Mouse (Mus musculus) adrenal gland, postnatal 14 days (tissue): ENCODE data around the gene Il2rg. TPM values are rescaled to one million over a fixed set of nuclear protein-coding genes. Genes with fewer than 3 reads are reported as not detected.

ENCODE experiments used
- DNase-seq: peaks from one replicate; pipeline ENCODE4 v3.0.0; 2021; ENCODE audit warnings: mixed read lengths
- total RNA-seq: library from RNA; stranded (reverse); gene quantifications from 2 replicates; pipeline ENCODE4 v1.2.3, GENCODE M21; 2021

Il2rg gene
- total RNA-seq, 1 experiment from 2014 or later, result 11.7 TPM

GRCm38 (mm10) chrX:101263892-101264291 is 4.2 kb downstream of the Il2rg start, which contains the start of gene Gm614:
TSS of gene Gm614 (minus strand) at chrX:101263992.
- DNase-seq, result no peak

GRCm38 (mm10) chrX:101260441-101261325 is 7.4 kb downstream of the Il2rg start:
- DNase-seq, result no peak

- peak; percentile 43 for DNase-seq
These were observed 11.5 kb downstream of the Il2rg start for GRCm38 (mm10) chrX:101256603-101257002.

DNA sequence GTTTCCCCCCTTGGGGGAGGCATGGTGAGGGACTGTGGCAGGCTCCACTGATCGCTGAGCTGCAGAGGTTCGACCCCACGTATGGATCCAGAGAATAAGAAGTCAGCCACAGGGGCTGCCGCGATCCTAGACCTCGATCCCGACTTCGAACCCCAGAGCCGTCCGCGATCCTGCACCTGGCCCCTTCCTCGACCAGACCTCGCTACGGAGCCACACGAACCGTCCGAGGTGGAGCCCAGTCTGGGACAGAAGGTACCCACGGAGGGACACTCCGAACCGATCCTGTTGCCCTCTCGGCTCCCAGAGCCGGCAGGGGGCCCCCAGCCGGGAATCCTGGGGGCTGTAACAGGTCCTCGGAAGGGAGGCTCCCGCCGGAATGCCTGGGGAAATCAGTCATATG is 13.3 kb downstream of the Il2rg start:
- peak; percentile 23 for DNase-seq

DNA sequence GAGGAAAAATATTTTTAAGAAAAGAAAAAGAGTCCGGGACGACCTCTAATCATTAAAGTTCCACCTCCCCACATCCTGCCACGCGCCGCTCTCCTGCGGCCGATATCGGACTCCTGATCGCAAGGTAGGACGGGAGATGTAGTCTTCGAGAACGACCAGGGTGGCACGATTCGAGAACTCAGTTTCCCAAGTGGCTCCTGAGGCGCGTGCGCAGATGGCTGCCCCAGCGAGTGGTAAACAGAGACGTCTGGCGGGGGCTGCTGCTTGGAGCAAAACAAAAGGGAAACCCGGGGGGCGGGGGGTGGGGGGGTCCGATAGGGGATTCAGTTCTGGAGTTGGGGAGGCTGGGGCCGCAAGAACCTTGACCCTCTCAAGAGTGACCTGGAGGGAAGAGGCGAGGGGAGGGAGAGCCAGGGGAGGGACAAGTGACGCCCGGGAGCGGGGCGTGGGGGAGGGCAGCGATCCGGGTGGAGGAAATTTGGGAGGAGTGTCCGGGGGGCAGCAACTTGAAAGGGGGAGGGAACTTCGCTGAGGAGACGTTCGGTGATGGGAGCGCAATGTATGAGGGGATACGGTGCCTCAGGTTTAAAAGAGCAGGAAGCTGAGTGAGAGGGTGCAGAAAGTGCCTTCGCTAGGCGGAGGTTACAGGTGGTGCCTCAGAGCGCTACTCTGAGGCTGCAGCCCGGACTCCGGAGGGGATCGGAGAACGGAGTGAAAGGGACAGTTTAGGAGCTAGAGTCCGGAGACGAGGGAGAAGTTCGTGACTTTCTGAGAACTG is 13.9 kb downstream of the Il2rg start, which contains the start of gene Foxo4:
TSS of gene Foxo4 (plus strand) at position 577 of the 778 bp plus-strand sequence.
- peak; percentile 91 for DNase-seq

DNA sequence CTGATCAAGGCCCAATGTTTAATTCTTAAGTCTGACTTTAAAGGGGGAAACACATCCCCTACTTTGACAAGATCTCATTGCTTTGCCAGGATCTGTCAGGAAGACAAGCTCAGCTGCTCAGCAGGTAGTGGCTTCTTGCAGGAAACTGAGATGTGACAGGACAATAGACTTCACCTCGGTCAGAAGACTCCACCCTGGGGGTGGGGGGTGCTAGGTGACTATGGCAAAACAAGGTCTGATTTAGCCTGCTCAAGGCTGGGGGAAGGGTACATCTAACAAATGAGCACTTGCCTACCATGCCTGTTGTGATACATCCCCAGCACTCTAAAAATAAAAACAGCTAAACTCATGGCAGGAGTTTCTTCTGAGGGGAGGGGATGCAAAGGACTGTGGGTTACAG is 23.0 kb downstream of the Il2rg start:
- DNase-seq, result no peak

DNA sequence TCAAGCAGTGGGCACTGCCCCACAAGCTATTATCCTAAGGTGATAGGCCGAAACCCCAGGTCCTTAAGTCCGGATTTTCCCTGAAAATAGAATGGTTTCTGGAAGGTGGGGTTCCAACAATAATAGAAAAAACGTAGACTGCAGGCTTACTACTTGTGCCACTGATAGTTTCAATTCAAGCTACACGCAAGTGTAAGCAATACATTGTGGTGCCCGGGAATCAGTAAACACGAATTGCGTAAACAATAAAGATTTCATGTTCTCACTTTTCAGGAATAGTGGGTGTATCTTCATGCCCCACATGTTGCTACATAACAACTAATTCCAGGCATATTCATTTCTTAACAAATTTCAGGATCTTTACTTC is 45.3 kb downstream of the Il2rg start:
- DNase-seq, result no peak

- peak; percentile 88 for DNase-seq
These were observed 45.9 kb downstream of the Il2rg start, which contains the start of gene Snx12 for GRCm38 (mm10) chrX:101221834-101222795. TSS of gene Snx12 (minus strand) at chrX:101222563.

Other genes with a start within 250 kb of the Il2rg start
- not detected in 2 replicates for gene Tex11, start 208.6 kb downstream of the Il2rg start, total RNA-seq
- 0.48 and 0.64 TPM in 2 replicates for gene Slc7a3, start 182.2 kb downstream of the Il2rg start, total RNA-seq
- gene Snx12, start 45.7 kb downstream of the Il2rg start, total RNA-seq, result 41.6 and 44.9 TPM in 2 replicates
- gene Foxo4, start 13.7 kb downstream of the Il2rg start, total RNA-seq, result 36.0 and 39.1 TPM in 2 replicates
- 1.1 TPM in 1 of 2 replicates, not detected in the other for gene Gm614, start 4.3 kb downstream of the Il2rg start, total RNA-seq
- not detected in 2 replicates for gene Gm20489, start 768 bp upstream of the Il2rg start, total RNA-seq
- 41.4 and 56.3 TPM in 2 replicates for gene Med12, start 5.8 kb upstream of the Il2rg start, total RNA-seq
- gene Nlgn3, start 30.9 kb upstream of the Il2rg start, total RNA-seq, result 10.6 and 15.0 TPM in 2 replicates
- gene Gjb1, start 108.1 kb upstream of the Il2rg start, total RNA-seq, result 2.7 and 72.8 TPM in 2 replicates
- 63.6 and 69.8 TPM in 2 replicates for gene Zmym3, start 152.6 kb upstream of the Il2rg start, total RNA-seq
- gene Nono, start 161.1 kb upstream of the Il2rg start, total RNA-seq, result 218 and 232 TPM in 2 replicates
- 0.41 and 1.0 TPM in 2 replicates for gene Itgb1bp2, start 180.8 kb upstream of the Il2rg start, total RNA-seq